Mouse (Mus musculus): ENCODE results near the gene Itgb5. TPM values are rescaled to one million over a fixed set of nuclear protein-coding genes. Genes with fewer than 3 reads are reported as not detected.

Itgb5 gene
- total and polyA plus RNA-seq, 3 experiments: 0.27 to 0.58 TPM; not detected in 1

DNA sequence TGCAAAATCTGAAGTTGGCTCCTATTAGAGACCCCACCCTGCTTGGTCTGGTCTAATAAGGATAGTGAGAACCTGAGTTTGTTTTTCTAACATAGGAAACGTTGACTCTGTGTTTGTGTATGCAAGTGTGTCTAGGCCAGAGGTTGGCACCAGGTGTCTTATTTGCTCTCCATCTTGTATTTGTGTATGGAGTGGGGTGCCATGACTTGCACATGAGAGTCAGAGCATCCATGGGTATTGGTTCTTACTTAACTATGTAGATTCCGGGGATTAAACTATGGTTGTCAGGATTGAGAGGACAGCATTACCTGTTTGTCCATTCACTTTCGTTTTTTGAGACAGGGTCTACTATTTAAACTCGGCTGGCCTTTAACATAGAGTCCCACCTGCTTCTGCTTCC is 123.5 kb downstream of the Itgb5 start:
- H3K9me3 ChIP-seq (replicated peaks; ENCODE audit: insufficient read depth, low read length): no peaks in the 10 kb centered on the region
- no peak overlapping the region for H3K9ac ChIP-seq (ENCODE audit: control insufficient read depth, low read depth, low read length, poor library complexity, severe bottlenecking)
- peaks cover 15 to 20% of the 10 kb centered on the region in 2 experiments for H3K36me3 ChIP-seq (ENCODE audit: control insufficient read depth in 1 of 2, insufficient read depth in 2 of 2, low read length in 2 of 2)
- no peaks in the 10 kb centered on the region for H3K27me3 ChIP-seq (ENCODE audit: control insufficient read depth in 1 of 2, insufficient read depth in 2 of 2, low read length in 2 of 2)
- no peak overlapping the region for H3K27ac ChIP-seq (ENCODE audit: control insufficient read depth, low read depth, low read length)
- H3K79me2 ChIP-seq (ENCODE audit: control insufficient read depth, insufficient read depth, low read length, poor library complexity): no peaks in the 10 kb centered on the region
- H3K4me3 ChIP-seq (ENCODE audit: control insufficient read depth in 1 of 2, insufficient read depth in 1 of 2, low read depth in 2 of 2, low read length in 2 of 2): no peak overlapping the region
- H3K4me1 ChIP-seq (ENCODE audit: control insufficient read depth in 1 of 2, insufficient read depth in 2 of 2, low read length in 2 of 2): peaks cover 6 to 13% of the 10 kb centered on the region in 2 experiments
- no peak for DNase-seq (ENCODE audit: low read depth, low spot score)
- TF ChIP-seq TCF12 (IDR thresholded peaks at IDR 0.05; ENCODE audit: low read depth, low read length) (no peak), USF1 (IDR thresholded peaks at IDR 0.05; ENCODE audit: low read depth, low read length) (no peak), MXI1 (IDR thresholded peaks at IDR 0.05; ENCODE audit: low read depth, low read length) (no peak), CHD2 (IDR thresholded peaks at IDR 0.05; ENCODE audit: low read length) (no peak), RAD21 (IDR thresholded peaks at IDR 0.05; ENCODE audit: low read depth, low read length) (no peak), JUND (IDR thresholded peaks at IDR 0.05; ENCODE audit: low read depth, low read length) (no peak), NELFE (IDR thresholded peaks at IDR 0.05; ENCODE audit: low read depth, low read length) (no peak), POLR2AphosphoS5 (IDR thresholded peaks at IDR 0.05; ENCODE audit: borderline replicate concordance, low read depth, low read length) (no peak), TAL1 (IDR thresholded peaks at IDR 0.05; ENCODE audit: low read length) (no peak), USF2 (IDR thresholded peaks at IDR 0.05; ENCODE audit: borderline replicate concordance in 1 of 2, insufficient read depth in 1 of 2, low read depth in 1 of 2, low read length in 2 of 2) (no peak), MYC (IDR thresholded peaks at IDR 0.05; ENCODE audit: low read depth, low read length) (no peak), SIN3A (IDR thresholded peaks at IDR 0.05; ENCODE audit: low read length) (no peak), ELF1 (IDR thresholded peaks at IDR 0.05; ENCODE audit: low read depth, low read length) (no peak), POLR2A (IDR thresholded peaks at IDR 0.05; ENCODE audit: control insufficient read depth in 1 of 2, insufficient read depth in 1 of 2, low read depth in 1 of 2, low read length in 2 of 2, poor library complexity in 1 of 2) (no peak; a peak in 1 of 4 replicates), E2F4 (IDR thresholded peaks at IDR 0.05; ENCODE audit: borderline replicate concordance, low read depth, low read length) (no peak), MAZ (IDR thresholded peaks at IDR 0.05; ENCODE audit: low read depth, low read length) (no peak), HCFC1 (IDR thresholded peaks at IDR 0.05; ENCODE audit: low read depth, low read length) (no peak), CTCF (IDR thresholded peaks at IDR 0.05 in 2 of 3, conservative IDR thresholded peaks at IDR 0.05 in 1 of 3; ENCODE audit: control insufficient read depth in 1 of 3, insufficient read depth in 1 of 3, low read depth in 2 of 3, low read length in 3 of 3, poor library complexity in 1 of 3, severe bottlenecking in 1 of 3) (no peak), RCOR1 (IDR thresholded peaks at IDR 0.05; ENCODE audit: low read depth, low read length) (no peak), ZC3H11A (IDR thresholded peaks at IDR 0.05; ENCODE audit: low read depth, low read length) (no peak)

DNA sequence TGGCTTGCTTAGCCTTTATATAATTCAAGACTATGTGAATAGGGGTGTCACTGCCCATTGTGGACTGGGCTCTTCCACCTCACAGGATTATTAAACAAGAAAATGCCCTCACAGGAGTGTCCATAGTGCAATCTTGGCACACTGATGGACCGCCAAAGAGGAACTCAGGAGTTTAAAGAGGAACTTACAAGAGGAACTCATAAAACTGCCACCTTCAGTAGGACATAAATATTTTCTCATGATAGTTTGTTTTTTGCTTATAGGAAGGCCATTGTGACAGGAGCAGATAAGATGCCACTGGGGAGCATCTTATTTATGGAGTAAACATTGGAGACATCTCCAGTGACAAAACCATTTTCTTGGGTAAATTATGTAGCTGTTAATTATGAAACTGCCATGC is 125.3 kb downstream of the Itgb5 start:
- H3K79me2 ChIP-seq (ENCODE audit: control insufficient read depth, insufficient read depth, low read length, poor library complexity): peaks cover 3% of the 10 kb centered on the region; the same call in 1 of the 2 replicates
- H3K9ac ChIP-seq (ENCODE audit: control insufficient read depth, low read depth, low read length, poor library complexity, severe bottlenecking): no peak overlapping the region
- peak overlapping the region; percentile 5; the same call in 1 of the 2 replicates for H3K27ac ChIP-seq (ENCODE audit: control insufficient read depth, low read depth, low read length)
- peaks cover 6 to 13% of the 10 kb centered on the region in 2 experiments for H3K4me1 ChIP-seq (ENCODE audit: control insufficient read depth in 1 of 2, insufficient read depth in 2 of 2, low read length in 2 of 2)
- peaks cover 22 to 23% of the 10 kb centered on the region in 2 experiments for H3K36me3 ChIP-seq (ENCODE audit: control insufficient read depth in 1 of 2, insufficient read depth in 2 of 2, low read length in 2 of 2)
- peak; percentile 81 for DNase-seq (ENCODE audit: low read depth, low spot score)
- H3K27me3 ChIP-seq (ENCODE audit: control insufficient read depth in 1 of 2, insufficient read depth in 2 of 2, low read length in 2 of 2): no peaks in the 10 kb centered on the region
- no peak overlapping the region for H3K4me3 ChIP-seq (ENCODE audit: control insufficient read depth in 1 of 2, insufficient read depth in 1 of 2, low read depth in 2 of 2, low read length in 2 of 2)
- H3K9me3 ChIP-seq (replicated peaks; ENCODE audit: insufficient read depth, low read length): no peaks in the 10 kb centered on the region
- TF ChIP-seq POLR2AphosphoS2 (IDR thresholded peaks at IDR 0.05; ENCODE audit: low read length) (peak; percentile 6), RCOR1 (IDR thresholded peaks at IDR 0.05; ENCODE audit: low read depth, low read length) (peak; percentile 28; the same call in 1 of the 2 replicates), USF2 (IDR thresholded peaks at IDR 0.05; ENCODE audit: borderline replicate concordance in 1 of 2, insufficient read depth in 1 of 2, low read depth in 1 of 2, low read length in 2 of 2) (no peak), ETS1 (IDR thresholded peaks at IDR 0.05; ENCODE audit: low read depth, low read length) (no peak; the same call in 1 of the 2 replicates), EP300 (IDR thresholded peaks at IDR 0.05; ENCODE audit: low read depth in 1 of 2, low read length in 2 of 2) (peak; percentile 57 to 92), CHD2 (IDR thresholded peaks at IDR 0.05; ENCODE audit: low read length) (no peak), MAX (IDR thresholded peaks at IDR 0.05; ENCODE audit: low read length) (no peak), ZC3H11A (IDR thresholded peaks at IDR 0.05; ENCODE audit: low read depth, low read length) (no peak), CTCF (IDR thresholded peaks at IDR 0.05 in 2 of 3, conservative IDR thresholded peaks at IDR 0.05 in 1 of 3; ENCODE audit: control insufficient read depth in 1 of 3, insufficient read depth in 1 of 3, low read depth in 2 of 3, low read length in 3 of 3, poor library complexity in 1 of 3, severe bottlenecking in 1 of 3) (no peak), TAL1 (IDR thresholded peaks at IDR 0.05; ENCODE audit: low read length) (peak; percentile 43), KAT2A (conservative IDR thresholded peaks at IDR 0.05; ENCODE audit: low read depth, low read length) (no peak), GATA1 (IDR thresholded peaks at IDR 0.05; ENCODE audit: low read depth, low read length) (peak; percentile 64), TCF12 (IDR thresholded peaks at IDR 0.05; ENCODE audit: low read depth, low read length) (no peak), USF1 (IDR thresholded peaks at IDR 0.05; ENCODE audit: low read depth, low read length) (no peak), NRF1 (IDR thresholded peaks at IDR 0.05; ENCODE audit: insufficient read depth, low read depth, low read length, poor library complexity, severe bottlenecking) (no peak), MEF2A (IDR thresholded peaks at IDR 0.05; ENCODE audit: extremely low read depth, insufficient replicate concordance, low read depth, low read length, poor library complexity, severe bottlenecking) (no peak), GABPA (IDR thresholded peaks at IDR 0.05; ENCODE audit: low read depth, low read length) (no peak), E2F4 (IDR thresholded peaks at IDR 0.05; ENCODE audit: borderline replicate concordance, low read depth, low read length) (no peak), RAD21 (IDR thresholded peaks at IDR 0.05; ENCODE audit: low read depth, low read length) (no peak)
